Mouse (Mus musculus): Measurements from ENCODE around the gene Ugp2. TPM values are rescaled to one million over a fixed set of nuclear protein-coding genes. Genes with fewer than 3 reads are reported as not detected.
A peak's percentile ranks its signal among the peaks of the same experiment; 100 is the strongest.

Gene Ugp2
- 77.9 and 84.8 TPM in 2 replicates for polyA plus RNA-seq (2015; fragmentation: Nextera tagmentation; extraction: Ambion mirVana)

- peak within 1 kb of the TSS; percentile 78 for H3K4me3 ChIP-seq (ENCODE audit: low read length)
- ATAC-seq (ENCODE audit: low FRiP score, low TSS enrichment) = peak; percentile 96
- H3K27me3 ChIP-seq (ENCODE audit: insufficient read depth, low read length) = no peaks in the 10 kb centered on the region
- H3K4me1 ChIP-seq (ENCODE audit: insufficient read depth, low read length) = peaks cover 20% of the 10 kb centered on the region
- H3K4me2 ChIP-seq (replicated peaks; ENCODE audit: low read depth, low read length) = peak within 1 kb of the TSS; percentile 75
- H3K27ac ChIP-seq (ENCODE audit: low read length) = peak within 1 kb of the TSS; percentile 97
- WGBS = 7% methylated on average over 38 of the region's 38 CpGs
- no peaks in the 10 kb centered on the region for H3K9me3 ChIP-seq (ENCODE audit: low read length)
- no peaks in the 10 kb centered on the region for H3K36me3 ChIP-seq (ENCODE audit: insufficient read depth, low read length)
- peak within 1 kb of the TSS; percentile 88 for H3K9ac ChIP-seq (replicated peaks; ENCODE audit: low read length)
These were observed at the start of gene Ugp2 for GRCm38 (mm10) chr11:21371122-21371806. Gene Ugp2 (minus strand): TSS chr11:21371201.

GRCm38 (mm10) chr11:21414911-21415381 lies 43.9 kb upstream of the Ugp2 start:
- no peak overlapping the region for H3K4me3 ChIP-seq (ENCODE audit: low read length)
- H3K27ac ChIP-seq (ENCODE audit: low read length) = no peak overlapping the region; the same call in 1 of the 2 replicates
- ATAC-seq (ENCODE audit: low FRiP score, low TSS enrichment) = no peak
- no peaks in the 10 kb centered on the region for H3K9me3 ChIP-seq (ENCODE audit: low read length)
- 0 out of 2 replicates have a peak, but pooled peaks cover 4% of the 10 kb centered on the region for H3K4me1 ChIP-seq (ENCODE audit: insufficient read depth, low read length)
- H3K9ac ChIP-seq (replicated peaks; ENCODE audit: low read length) = no peak overlapping the region
- 46% methylated on average over 7 of the region's 7 CpGs for WGBS
- no peaks in the 10 kb centered on the region for H3K27me3 ChIP-seq (ENCODE audit: insufficient read depth, low read length)
- H3K36me3 ChIP-seq (ENCODE audit: insufficient read depth, low read length) = no peaks in the 10 kb centered on the region
- H3K4me2 ChIP-seq (replicated peaks; ENCODE audit: low read depth, low read length) = no peak overlapping the region

- WGBS = 87% methylated on average over 4 of the region's 4 CpGs
- no peaks in the 10 kb centered on the region for H3K27me3 ChIP-seq (ENCODE audit: insufficient read depth, low read length)
- H3K4me2 ChIP-seq (replicated peaks; ENCODE audit: low read depth, low read length) = no peak overlapping the region
- ATAC-seq (ENCODE audit: low FRiP score, low TSS enrichment) = no peak
- no peak overlapping the region for H3K4me3 ChIP-seq (ENCODE audit: low read length)
- no peaks in the 10 kb centered on the region for H3K9me3 ChIP-seq (ENCODE audit: low read length)
- no peaks in the 10 kb centered on the region for H3K4me1 ChIP-seq (ENCODE audit: insufficient read depth, low read length)
- no peaks in the 10 kb centered on the region for H3K36me3 ChIP-seq (ENCODE audit: insufficient read depth, low read length)
- H3K27ac ChIP-seq (ENCODE audit: low read length) = no peak overlapping the region
- H3K9ac ChIP-seq (replicated peaks; ENCODE audit: low read length) = no peak overlapping the region
These were observed 35.7 kb upstream of the Ugp2 start for GRCm38 (mm10) chr11:21406668-21407067.

- no peaks in the 10 kb centered on the region for H3K4me1 ChIP-seq (ENCODE audit: insufficient read depth, low read length)
- WGBS = 66% methylated on average over 1 of the region's 1 CpGs
These were observed 35.1 kb upstream of the Ugp2 start for GRCm38 (mm10) chr11:21406141-21406540.

GRCm38 (mm10) chr11:21403877-21404276 lies 32.9 kb upstream of the Ugp2 start:
- Histone ChIP-seq H3K4me2 (replicated peaks; ENCODE audit: low read depth, low read length) (no peak overlapping the region), H3K27ac (ENCODE audit: low read length) (no peak overlapping the region), H3K4me3 (ENCODE audit: low read length) (no peak overlapping the region), H3K9ac (replicated peaks; ENCODE audit: low read length) (no peak overlapping the region), H3K9me3 (ENCODE audit: low read length) (no peaks in the 10 kb centered on the region), H3K27me3 (ENCODE audit: insufficient read depth, low read length) (no peaks in the 10 kb centered on the region), H3K4me1 (ENCODE audit: insufficient read depth, low read length) (no peaks in the 10 kb centered on the region), H3K36me3 (ENCODE audit: insufficient read depth, low read length) (no peaks in the 10 kb centered on the region)
- 53% methylated on average over 1 of the region's 1 CpGs for WGBS
- no peak for ATAC-seq (ENCODE audit: low FRiP score, low TSS enrichment)

More at GRCm38 (mm10) chr11:21406141-21406540, 35.1 kb upstream of the Ugp2 start:
- no peak for ATAC-seq (ENCODE audit: low FRiP score, low TSS enrichment)
- Histone ChIP-seq H3K4me2 (replicated peaks; ENCODE audit: low read depth, low read length) (no peak overlapping the region), H3K9me3 (ENCODE audit: low read length) (no peaks in the 10 kb centered on the region), H3K4me3 (ENCODE audit: low read length) (no peak overlapping the region), H3K36me3 (ENCODE audit: insufficient read depth, low read length) (no peaks in the 10 kb centered on the region), H3K9ac (replicated peaks; ENCODE audit: low read length) (no peak overlapping the region), H3K27me3 (ENCODE audit: insufficient read depth, low read length) (no peaks in the 10 kb centered on the region), H3K27ac (ENCODE audit: low read length) (no peak overlapping the region)

GRCm38 (mm10) chr11:21402481-21403254 lies 31.7 kb upstream of the Ugp2 start:
- H3K36me3 ChIP-seq (ENCODE audit: insufficient read depth, low read length) = no peaks in the 10 kb centered on the region
- H3K9me3 ChIP-seq (ENCODE audit: low read length) = no peaks in the 10 kb centered on the region
- ATAC-seq (ENCODE audit: low FRiP score, low TSS enrichment) = no peak
- no peaks in the 10 kb centered on the region for H3K4me1 ChIP-seq (ENCODE audit: insufficient read depth, low read length)
- H3K9ac ChIP-seq (replicated peaks; ENCODE audit: low read length) = no peak overlapping the region
- 54% methylated on average over 5 of the region's 5 CpGs for WGBS
- H3K27me3 ChIP-seq (ENCODE audit: insufficient read depth, low read length) = no peaks in the 10 kb centered on the region
- no peak overlapping the region for H3K4me2 ChIP-seq (replicated peaks; ENCODE audit: low read depth, low read length)
- H3K4me3 ChIP-seq (ENCODE audit: low read length) = no peak overlapping the region
- no peak overlapping the region for H3K27ac ChIP-seq (ENCODE audit: low read length)

- H3K36me3 ChIP-seq (ENCODE audit: insufficient read depth, low read length) = no peaks in the 10 kb centered on the region
- no peak overlapping the region for H3K4me2 ChIP-seq (replicated peaks; ENCODE audit: low read depth, low read length)
- WGBS = 89% methylated on average over 2 of the region's 2 CpGs
- no peak for ATAC-seq (ENCODE audit: low FRiP score, low TSS enrichment)
- no peaks in the 10 kb centered on the region for H3K9me3 ChIP-seq (ENCODE audit: low read length)
- H3K4me3 ChIP-seq (ENCODE audit: low read length) = no peak overlapping the region
- H3K9ac ChIP-seq (replicated peaks; ENCODE audit: low read length) = no peak overlapping the region
- no peaks in the 10 kb centered on the region for H3K4me1 ChIP-seq (ENCODE audit: insufficient read depth, low read length)
- H3K27ac ChIP-seq (ENCODE audit: low read length) = no peak overlapping the region
- no peaks in the 10 kb centered on the region for H3K27me3 ChIP-seq (ENCODE audit: insufficient read depth, low read length)
These were observed 30.2 kb upstream of the Ugp2 start for GRCm38 (mm10) chr11:21401248-21401647.

- Histone ChIP-seq H3K9me3 (ENCODE audit: low read length) (no peaks in the 10 kb centered on the region), H3K4me1 (ENCODE audit: insufficient read depth, low read length) (no peaks in the 10 kb centered on the region), H3K4me3 (ENCODE audit: low read length) (no peak overlapping the region), H3K27me3 (ENCODE audit: insufficient read depth, low read length) (no peaks in the 10 kb centered on the region), H3K4me2 (replicated peaks; ENCODE audit: low read depth, low read length) (no peak overlapping the region), H3K9ac (replicated peaks; ENCODE audit: low read length) (no peak overlapping the region), H3K36me3 (ENCODE audit: insufficient read depth, low read length) (no peaks in the 10 kb centered on the region), H3K27ac (ENCODE audit: low read length) (no peak overlapping the region)
- no peak for ATAC-seq (ENCODE audit: low FRiP score, low TSS enrichment)
- WGBS = 39% methylated on average over 5 of the region's 5 CpGs
These were observed 28.2 kb upstream of the Ugp2 start for GRCm38 (mm10) chr11:21399186-21399681.

- H3K4me3 ChIP-seq (ENCODE audit: low read length) = no peak overlapping the region
- no peaks in the 10 kb centered on the region for H3K4me1 ChIP-seq (ENCODE audit: insufficient read depth, low read length)
- H3K4me2 ChIP-seq (replicated peaks; ENCODE audit: low read depth, low read length) = no peak overlapping the region
- H3K27ac ChIP-seq (ENCODE audit: low read length) = no peak overlapping the region
- H3K9me3 ChIP-seq (ENCODE audit: low read length) = no peaks in the 10 kb centered on the region; the same call in 1 of the 2 replicates
- no peaks in the 10 kb centered on the region for H3K27me3 ChIP-seq (ENCODE audit: insufficient read depth, low read length)
- H3K36me3 ChIP-seq (ENCODE audit: insufficient read depth, low read length) = no peaks in the 10 kb centered on the region
- H3K9ac ChIP-seq (replicated peaks; ENCODE audit: low read length) = no peak overlapping the region
- no peak for ATAC-seq (ENCODE audit: low FRiP score, low TSS enrichment)
- WGBS = 38% methylated on average over 7 of the region's 7 CpGs
These were observed 27.5 kb upstream of the Ugp2 start for GRCm38 (mm10) chr11:21398464-21398863.

- no peaks in the 10 kb centered on the region for H3K9me3 ChIP-seq (ENCODE audit: low read length)
- WGBS = 76% methylated on average over 4 of the region's 4 CpGs
- no peak overlapping the region for H3K9ac ChIP-seq (replicated peaks; ENCODE audit: low read length)
- no peak overlapping the region for H3K4me2 ChIP-seq (replicated peaks; ENCODE audit: low read depth, low read length)
- no peak overlapping the region for H3K4me3 ChIP-seq (ENCODE audit: low read length)
- H3K36me3 ChIP-seq (ENCODE audit: insufficient read depth, low read length) = no peaks in the 10 kb centered on the region
- no peaks in the 10 kb centered on the region for H3K4me1 ChIP-seq (ENCODE audit: insufficient read depth, low read length)
- H3K27ac ChIP-seq (ENCODE audit: low read length) = no peak overlapping the region
- no peak for ATAC-seq (ENCODE audit: low FRiP score, low TSS enrichment)
- no peaks in the 10 kb centered on the region for H3K27me3 ChIP-seq (ENCODE audit: insufficient read depth, low read length)
These were observed 15.8 kb upstream of the Ugp2 start for GRCm38 (mm10) chr11:21386790-21387189.
